Mouse (Mus musculus) hindbrain, embryonic 14.5 days (tissue): ENCODE measurements around the gene A930009A15Rik. TPM values are rescaled to one million over a fixed set of nuclear protein-coding genes. Genes with fewer than 3 reads are reported as not detected.
A peak's percentile ranks its signal among the peaks of the same experiment; 100 is the strongest.

Source experiments
- ATAC-seq: fragments of 200-750 bp; cut with Nextera tagmentation; 2 replicates; pipeline ENCODE4 v1.8.0; 2017; ENCODE audit warnings: moderate number of reproducible peaks, mild to moderate bottlenecking, moderate TSS enrichment, moderate library complexity; ENCODE audit not compliant: low FRiP score
- DNase-seq: peaks from one replicate; pipeline ENCODE4 v3.0.0-alpha.2; 2015; ENCODE audit warnings: low spot score
- H3K27ac ChIP-seq: fragments of 300-500 bp; sonication (generic); 2 replicates; pipeline ENCODE4 v1.5.1; 2014; ENCODE audit warnings: mild to moderate bottlenecking, moderate library complexity
- H3K27me3 ChIP-seq: fragments of 300-500 bp; sonication (generic); 2 replicates; pipeline ENCODE4 v1.6.1; 2014; ENCODE audit warnings: mild to moderate bottlenecking, low read length, mixed read lengths; ENCODE audit not compliant: control insufficient read depth, insufficient read depth
- H3K36me3 ChIP-seq: fragments of 300-500 bp; sonication (generic); replicated peaks from 2 replicates; pipeline ENCODE4 v1.6.1; 2014; ENCODE audit not compliant: control insufficient read depth, insufficient read depth
- H3K4me1 ChIP-seq: fragments of 300-500 bp; sonication (generic); replicated peaks from 2 replicates; pipeline ENCODE4 v1.6.1; 2014; ENCODE audit warnings: antibody characterized with exemption, low read length, mixed read lengths; ENCODE audit not compliant: control insufficient read depth, insufficient read depth
- H3K4me2 ChIP-seq: fragments of 300-500 bp; sonication (generic); replicated peaks from 2 replicates; pipeline ENCODE4 v1.6.1; 2014; ENCODE audit warnings: mild to moderate bottlenecking, moderate library complexity
- H3K4me3 ChIP-seq: fragments of 300-500 bp; sonication (generic); replicated peaks from 2 replicates; pipeline ENCODE4 v1.5.1; 2014; ENCODE audit warnings: mild to moderate bottlenecking, low read length
- H3K9ac ChIP-seq: fragments of 300-500 bp; sonication (generic); 2 replicates; pipeline ENCODE4 v1.6.1; 2014
- H3K9me3 ChIP-seq: fragments of 300-500 bp; sonication (generic); 2 replicates; pipeline ENCODE4 v1.6.1; 2016; ENCODE audit warnings: low read length; ENCODE audit not compliant: control insufficient read depth
- WGBS: fragments of 180-500 bp; shearing (Covaris S2); extraction: QIAGEN DNeasy Blood & Tissue Kit; methylation state at CpG from one replicate; pipeline ENCODE4 v1.1.7; 2014; 5-methylcytosine and 5-hydroxymethylcytosine counted together
- polyA plus RNA-seq: library from polyadenylated mRNA; unstranded; fragments of >200 nt; fragmentation: Nextera tagmentation; extraction: Ambion mirVana; gene quantifications from 2 replicates; pipeline ENCODE4 v1.2.1, GENCODE M21; 2014

A930009A15Rik gene
- polyA plus RNA-seq, 1 experiment from 2014 or later = 0.39 TPM

- Histone ChIP-seq H3K4me3 (peak within 1 kb of the TSS; percentile 67), H3K27me3 (peaks cover 52% of the 10 kb centered on the region), H3K9me3 (no peaks in the 10 kb centered on the region), H3K4me2 (peak within 1 kb of the TSS; percentile 97), H3K9ac (peak within 1 kb of the TSS; percentile 60), H3K36me3 (no peaks in the 10 kb centered on the region), H3K4me1 (peaks cover 19% of the 10 kb centered on the region), H3K27ac (no peak within 1 kb of the TSS)
- DNase-seq = peak; percentile 78
- ATAC-seq = peak; percentile 88
- under 1% methylated on average over 47 of the region's 47 CpGs for WGBS
Observed at GRCm38 (mm10) chr10:115587301-115587969, 17.6 kb downstream of the A930009A15Rik start, which contains the start of gene Lgr5. Gene Lgr5 (minus strand): TSS chr10:115587780.

- ATAC-seq = no peak
- Histone ChIP-seq H3K4me2 (peak overlapping the region; percentile 97), H3K9me3 (no peaks in the 10 kb centered on the region), H3K9ac (peak overlapping the region; percentile 60), H3K27me3 (peaks cover 47% of the 10 kb centered on the region), H3K4me3 (peak overlapping the region; percentile 67), H3K36me3 (no peaks in the 10 kb centered on the region), H3K4me1 (peaks cover 19% of the 10 kb centered on the region), H3K27ac (no peak overlapping the region)
- WGBS = under 1% methylated on average over 7 of the region's 7 CpGs
- DNase-seq = no peak
Observed at GRCm38 (mm10) chr10:115587979-115588378, 18.2 kb downstream of the A930009A15Rik start.

- no peak overlapping the region for H3K27ac ChIP-seq
- H3K4me1 ChIP-seq = 0 out of 2 replicates have a peak, but pooled peaks cover 6% of the 10 kb centered on the region
- DNase-seq = peak; percentile 34
- no peaks in the 10 kb centered on the region for H3K9me3 ChIP-seq
- H3K4me3 ChIP-seq = no peak overlapping the region
- no peak overlapping the region for H3K9ac ChIP-seq
- WGBS = 26% methylated on average over 11 of the region's 11 CpGs
- ATAC-seq = no peak
- H3K36me3 ChIP-seq = no peaks in the 10 kb centered on the region
- 0 out of 2 replicates have a peak, but pooled peaks cover 10% of the 10 kb centered on the region for H3K27me3 ChIP-seq
- H3K4me2 ChIP-seq = peak overlapping the region; percentile 33
Observed at GRCm38 (mm10) chr10:115593221-115593620, 23.4 kb downstream of the A930009A15Rik start.

GRCm38 (mm10) chr10:115593651-115594050 lies 23.9 kb downstream of the A930009A15Rik start:
- H3K36me3 ChIP-seq = no peaks in the 10 kb centered on the region
- H3K4me1 ChIP-seq = 0 out of 2 replicates have a peak, but pooled peaks cover 6% of the 10 kb centered on the region
- no peak overlapping the region for H3K27ac ChIP-seq
- H3K4me2 ChIP-seq = peak overlapping the region; percentile 33
- ATAC-seq (no peak), DNase-seq (no peak)
- H3K9ac ChIP-seq = no peak overlapping the region
- no peaks in the 10 kb centered on the region for H3K9me3 ChIP-seq
- whole genome bisulfite sequencing = 82% methylated on average over 6 of the region's 6 CpGs
- 0 out of 2 replicates have a peak, but pooled peaks cover 10% of the 10 kb centered on the region for H3K27me3 ChIP-seq
- H3K4me3 ChIP-seq = no peak overlapping the region

- H3K9me3 ChIP-seq = no peaks in the 10 kb centered on the region
- H3K4me2 ChIP-seq = no peak overlapping the region
- no peak overlapping the region for H3K9ac ChIP-seq
- H3K27ac ChIP-seq = no peak overlapping the region
- no peaks in the 10 kb centered on the region for H3K27me3 ChIP-seq
- H3K4me1 ChIP-seq = 0 out of 2 replicates have a peak, but pooled peaks cover 6% of the 10 kb centered on the region
- ATAC-seq = no peak
- H3K36me3 ChIP-seq = no peaks in the 10 kb centered on the region
- H3K4me3 ChIP-seq = no peak overlapping the region
- WGBS = 94% methylated on average over 1 of the region's 1 CpGs
- no peak for DNase-seq
Observed at GRCm38 (mm10) chr10:115595748-115596147, 26.0 kb downstream of the A930009A15Rik start.

- H3K9me3 ChIP-seq = no peaks in the 10 kb centered on the region
- peak overlapping the region; percentile 16 for H3K4me3 ChIP-seq
- H3K9ac ChIP-seq = peak overlapping the region; percentile 44
- WGBS = 15% methylated on average over 14 of the region's 15 CpGs
- H3K36me3 ChIP-seq = no peaks in the 10 kb centered on the region
- no peaks in the 10 kb centered on the region; the same call in 1 of the 2 replicates for H3K4me1 ChIP-seq
- ATAC-seq (peak; percentile 83; the same call in 1 of the 2 replicates), DNase-seq (peak; percentile 86)
- H3K27me3 ChIP-seq = no peaks in the 10 kb centered on the region
- H3K4me2 ChIP-seq = peak overlapping the region; percentile 55
- no peak overlapping the region for H3K27ac ChIP-seq
Observed at GRCm38 (mm10) chr10:115617456-115618287, 47.9 kb downstream of the A930009A15Rik start.

- Histone ChIP-seq H3K4me2 (peak overlapping the region; percentile 55), H3K9me3 (no peaks in the 10 kb centered on the region), H3K27ac (no peak overlapping the region), H3K4me1 (no peaks in the 10 kb centered on the region; the same call in 1 of the 2 replicates), H3K36me3 (no peaks in the 10 kb centered on the region), H3K4me3 (peak overlapping the region; percentile 16), H3K9ac (peak overlapping the region; percentile 44), H3K27me3 (no peaks in the 10 kb centered on the region)
- DNase-seq (peak; percentile 29), ATAC-seq (0 out of 2 replicates have a peak, but pooled peaks have one; percentile 43)
- 18% methylated on average over 15 of the region's 15 CpGs for WGBS
Observed at GRCm38 (mm10) chr10:115618288-115618856, 48.6 kb downstream of the A930009A15Rik start.

- no peak for DNase-seq
- no peaks in the 10 kb centered on the region for H3K4me1 ChIP-seq
- H3K4me3 ChIP-seq = no peak overlapping the region
- no peaks in the 10 kb centered on the region for H3K27me3 ChIP-seq
- H3K4me2 ChIP-seq = no peak overlapping the region
- ATAC-seq = no peak
- no peaks in the 10 kb centered on the region for H3K36me3 ChIP-seq
- no peaks in the 10 kb centered on the region for H3K9me3 ChIP-seq
- H3K9ac ChIP-seq = no peak overlapping the region
- WGBS = 86% methylated on average over 7 of the region's 7 CpGs
- no peak overlapping the region for H3K27ac ChIP-seq
Observed at GRCm38 (mm10) chr10:115623481-115623880, 53.7 kb downstream of the A930009A15Rik start.
